Comparison of ENCODE assay signal across 8 mouse cellular contexts in genomic region chr12:86824860-86825583, GRCm38 (mm10). TPM values are rescaled to one million over a fixed set of nuclear protein-coding genes. Genes with fewer than 3 reads are reported as not detected.
DNase-seq lines count a peak whose midpoint lies in the region; ATAC-seq and TF ChIP-seq lines count a peak whose summit lies in the region.

No protein-coding gene starts in this region.

- H3K4me3 ChIP-seq in forebrain, embryonic 10.5 days = peak overlapping the region; percentile 44
- H3K4me3 ChIP-seq in heart, embryonic 16.5 days (ENCODE audit: low read length) = 0 out of 2 replicates have a peak overlapping the region, but pooled peaks have one; percentile 11
- no peak overlapping the region for H3K4me3 ChIP-seq in lung, adult 2 months (replicated peaks; ENCODE audit: extremely low read depth, low read depth, low read length)
- H3K4me3 ChIP-seq in neural tube, embryonic 14.5 days (ENCODE audit: low read depth, low read length) = no peak overlapping the region

- peak overlapping the region; percentile 95 for H3K27ac ChIP-seq in forebrain, embryonic 10.5 days
- peak overlapping the region; percentile 99 for H3K27ac ChIP-seq in heart, embryonic 16.5 days (ENCODE audit: low read length)
- H3K27ac ChIP-seq in neural tube, embryonic 14.5 days (ENCODE audit: low read depth, low read length) = peak overlapping the region; percentile 98

- peaks cover 8% of the 10 kb centered on the region for H3K27me3 ChIP-seq in forebrain, embryonic 10.5 days (ENCODE audit: poor library complexity, severe bottlenecking)
- no peaks in the 10 kb centered on the region for H3K27me3 ChIP-seq in heart, embryonic 16.5 days (ENCODE audit: control insufficient read depth, insufficient read depth, low read length)
- no peaks in the 10 kb centered on the region for H3K27me3 ChIP-seq in neural tube, embryonic 14.5 days (ENCODE audit: control insufficient read depth, insufficient read depth, low read length)

- TF ChIP-seq CTCF in lung, adult 2 months (IDR thresholded peaks at IDR 0.05; ENCODE audit: insufficient read depth, low read length) = no peak

- H3K9ac ChIP-seq in heart, embryonic 16.5 days (ENCODE audit: low read length) = peak overlapping the region; percentile 74
- no peak overlapping the region for H3K9ac ChIP-seq in neural tube, embryonic 14.5 days (replicated peaks; ENCODE audit: low read depth, low read length)

- peak; percentile 62 for ATAC-seq in CD4-positive, CD25-positive, alpha-beta regulatory T cell, adult 4 months
- ATAC-seq in heart, embryonic 16.5 days (replicated peaks; ENCODE audit: extremely low read depth, insufficient read depth, low FRiP score) = peak; percentile 76
- ATAC-seq in neural tube, embryonic 14.5 days (ENCODE audit: low read depth) = peak; percentile 39

- H3K4me2 ChIP-seq in heart, embryonic 16.5 days (ENCODE audit: low read depth, low read length) = peak overlapping the region; percentile 64
- peak overlapping the region; percentile 39; the same call in 1 of the 2 replicates for H3K4me2 ChIP-seq in neural tube, embryonic 14.5 days (ENCODE audit: low read depth, low read length)

- peak; percentile 71; the same call in 1 of the 2 replicates for TF ChIP-seq POLR2A in lung, adult 2 months (IDR thresholded peaks at IDR 0.05; ENCODE audit: borderline replicate concordance, extremely low read depth, low read depth, low read length)

- H3K36me3 ChIP-seq in forebrain, embryonic 10.5 days (replicated peaks) = no peaks in the 10 kb centered on the region
- no peaks in the 10 kb centered on the region for H3K36me3 ChIP-seq in heart, embryonic 16.5 days (ENCODE audit: control insufficient read depth, insufficient read depth)
- H3K36me3 ChIP-seq in neural tube, embryonic 14.5 days (ENCODE audit: control insufficient read depth, insufficient read depth, low read length) = no peaks in the 10 kb centered on the region

- peak; percentile 83 for DNase-seq in brain, adult 2 months (ENCODE audit: low read depth, low spot score)
- DNase-seq in forebrain, embryonic 10.5 days (ENCODE audit: extremely low spot score, low spot score) = peak; percentile 65
- DNase-seq in kidney, postnatal 14 days = peak; percentile 95
- DNase-seq in lung, adult 2 months = peak; percentile 89
- peak; percentile 91 for DNase-seq in testis, postnatal 10 days (ENCODE audit: low spot score)

- 12% methylated on average over 14 of the region's 14 CpGs for WGBS in forebrain, embryonic 10.5 days
- WGBS in heart, embryonic 16.5 days = 5% methylated on average over 14 of the region's 14 CpGs
- WGBS in lung, adult 2 months = 3% methylated on average over 14 of the region's 14 CpGs
- WGBS in neural tube, embryonic 14.5 days = 8% methylated on average over 14 of the region's 14 CpGs

- H3K9me3 ChIP-seq in forebrain, embryonic 10.5 days = no peaks in the 10 kb centered on the region
- no peaks in the 10 kb centered on the region for H3K9me3 ChIP-seq in heart, embryonic 16.5 days (replicated peaks; ENCODE audit: control insufficient read depth, low read length)
- H3K9me3 ChIP-seq in neural tube, embryonic 14.5 days (ENCODE audit: control insufficient read depth, low read length) = no peaks in the 10 kb centered on the region

- H3K4me1 ChIP-seq in forebrain, embryonic 10.5 days = peaks cover 70% of the 10 kb centered on the region
- peaks cover 46% of the 10 kb centered on the region for H3K4me1 ChIP-seq in heart, embryonic 16.5 days (ENCODE audit: control insufficient read depth, insufficient read depth, low read length)
- H3K4me1 ChIP-seq in lung, adult 2 months (ENCODE audit: control insufficient read depth, insufficient read depth, low read length) = peaks cover 28% of the 10 kb centered on the region
- H3K4me1 ChIP-seq in neural tube, embryonic 14.5 days (ENCODE audit: control insufficient read depth, insufficient read depth, low read length) = peaks cover 31% of the 10 kb centered on the region

RNA-seq across cellular contexts. Expression of gene Irf2bpl, which starts 59.6 kb away (rescaled TPM):
- polyA plus RNA-seq in CD4-positive, CD25-positive, alpha-beta regulatory T cell, adult 4 months (2017; shearing (Covaris generic)) = 10 to 100 TPM in 1 of 2 experiments, 1 to 10 TPM in 1; 7.6 to 18.8 TPM
- polyA plus RNA-seq in forebrain, embryonic 10.5 days (2016; fragmentation: Nextera tagmentation; extraction: Ambion mirVana) = 20.5 and 22.6 TPM in 2 replicates
- 25.4 and 32.4 TPM in 2 replicates for polyA plus RNA-seq in heart, embryonic 16.5 days (2015; fragmentation: Nextera tagmentation; extraction: Ambion mirVana)
- polyA plus RNA-seq in lung, adult 2 months (2012; rRNA removed) = 50.0 and 79.4 TPM in 2 replicates
- polyA plus RNA-seq in neural tube, embryonic 14.5 days (2014; fragmentation: Nextera tagmentation; extraction: Ambion mirVana) = 47.6 and 58.3 TPM in 2 replicates

Comparison
In these comparisons a context has a peak if more than half of its experiments do, and no peak if none do; other contexts are left out.
1. H3K4me3 ChIP-seq: peak in forebrain, embryonic 10.5 days (single experiment) and heart, embryonic 16.5 days (single experiment); none in lung, adult 2 months (single experiment) and neural tube, embryonic 14.5 days (single experiment).
2. Peak in every context shown above with its lines, with median percentiles within 50 percentile points of each other: ATAC-seq, DNase-seq and H3K27ac ChIP-seq.